Mouse (Mus musculus) megakaryocyte, embryonic 14.5 days (primary cell): ENCODE data around the gene Mob3b.

Experiments
- FLI1 ChIP-seq: IDR thresholded peaks from 2 replicates; pipeline ENCODE4 v1.6.1; 2012; ENCODE audit warnings: low read length, inconsistent platforms, mixed read lengths
- GATA1 ChIP-seq: IDR thresholded peaks from 3 replicates; pipeline ENCODE4 v1.6.1; 2012; ENCODE audit warnings: mixed read lengths, low read length, inconsistent platforms, borderline replicate concordance

- TF ChIP-seq GATA1 (no peak), FLI1 (no peak)
These were observed 77.0 kb downstream of the Mob3b start for GRCm38 (mm10) chr4:35080285-35080684.
